Mouse (Mus musculus): ENCODE results near the gene Tekt3. TPM values are rescaled to one million over a fixed set of nuclear protein-coding genes. Genes with fewer than 3 reads are reported as not detected.

Gene Tekt3
- polyA plus RNA-seq, 1 experiment from 2014 or later: not detected

DNA sequence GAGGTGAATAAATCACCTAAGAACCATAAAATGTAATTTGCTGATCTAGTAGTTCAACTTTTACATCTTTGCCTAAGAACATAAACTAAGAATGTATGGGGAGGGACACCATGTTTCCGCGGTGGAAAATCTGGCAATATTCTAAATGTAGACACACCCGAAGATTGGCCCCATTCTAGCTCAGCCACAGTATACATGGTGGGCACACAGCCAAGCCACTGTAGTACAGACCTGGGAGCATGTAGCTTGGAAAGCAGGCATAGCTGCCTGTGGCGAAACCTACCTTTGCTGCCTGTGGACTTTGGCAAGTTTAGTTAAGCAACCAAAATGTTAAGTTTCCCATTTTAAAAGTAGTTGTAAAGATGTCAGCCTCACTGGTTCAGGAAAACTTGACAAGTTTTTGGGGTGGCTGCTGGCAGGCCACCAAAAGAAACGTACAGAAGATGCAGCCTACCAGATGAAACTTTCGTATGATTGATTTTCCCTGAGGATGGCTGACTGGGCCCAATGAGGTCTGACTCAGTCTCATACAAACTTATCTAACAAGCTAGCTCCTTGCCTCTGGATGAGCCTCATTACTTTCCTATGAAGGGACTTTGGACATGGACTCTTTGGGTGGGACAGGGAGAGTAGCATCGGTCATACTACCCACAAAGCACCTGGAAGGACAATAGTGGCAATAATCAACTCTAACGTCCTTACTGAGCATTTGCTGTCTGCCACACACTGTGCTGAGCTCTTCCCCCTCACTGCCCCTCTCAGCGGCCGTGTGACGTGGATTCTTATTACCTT lies 25.8 kb upstream of the Tekt3 start:
- Histone ChIP-seq H3K4me3 (no peak overlapping the region), H3K9ac (no peak overlapping the region), H3K36me3 (no peaks in the 10 kb centered on the region), H3K4me1 (replicated peaks) (peaks cover 5% of the 10 kb centered on the region; the same call in 1 of the 2 replicates), H3K4me2 (no peak overlapping the region), H3K27me3 (no peaks in the 10 kb centered on the region), H3K9me3 (no peaks in the 10 kb centered on the region), H3K27ac (no peak overlapping the region)
- ATAC-seq (ENCODE audit: low FRiP score): no peak
- 84% methylated on average over 11 of the region's 11 CpGs for WGBS

DNA sequence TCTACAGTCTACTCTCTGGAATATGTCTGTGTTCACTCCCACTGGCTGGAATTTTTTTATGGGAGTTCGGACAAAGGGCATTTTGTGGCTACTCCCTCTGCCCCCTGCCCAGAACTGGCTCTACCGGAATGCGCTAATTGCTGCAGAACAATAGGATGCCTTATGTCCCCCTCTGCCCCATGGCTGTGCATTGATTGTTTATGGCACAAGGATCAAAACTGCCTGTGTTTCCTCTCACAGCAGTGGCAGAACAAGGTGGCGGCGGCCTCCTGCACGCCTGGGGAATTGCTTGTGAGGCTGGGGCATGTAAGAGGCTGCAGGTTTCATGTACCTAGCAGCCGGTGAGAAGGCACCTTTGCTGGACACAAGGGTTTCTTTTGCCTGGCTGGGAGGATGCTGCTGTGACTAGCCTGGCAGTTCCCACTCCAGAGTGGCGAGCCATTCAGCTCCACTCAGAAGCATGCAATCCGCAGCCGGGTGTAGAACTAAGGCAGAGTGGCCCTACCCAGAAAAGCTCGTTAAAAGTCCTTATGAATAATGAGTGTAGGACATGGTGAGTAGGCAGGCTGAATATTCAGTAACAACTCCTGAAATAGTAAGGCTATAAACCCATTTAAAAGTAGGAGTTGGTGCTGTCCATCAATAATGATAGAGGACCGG lies 21.3 kb upstream of the Tekt3 start:
- Histone ChIP-seq H3K4me1 (replicated peaks) (peaks cover 5% of the 10 kb centered on the region; the same call in 1 of the 2 replicates), H3K4me2 (no peak overlapping the region), H3K4me3 (no peak overlapping the region), H3K27me3 (no peaks in the 10 kb centered on the region), H3K36me3 (no peaks in the 10 kb centered on the region), H3K9me3 (no peaks in the 10 kb centered on the region), H3K27ac (no peak overlapping the region), H3K9ac (no peak overlapping the region)
- 46% methylated on average over 12 of the region's 12 CpGs for WGBS
- ATAC-seq (ENCODE audit: low FRiP score): no peak

DNA sequence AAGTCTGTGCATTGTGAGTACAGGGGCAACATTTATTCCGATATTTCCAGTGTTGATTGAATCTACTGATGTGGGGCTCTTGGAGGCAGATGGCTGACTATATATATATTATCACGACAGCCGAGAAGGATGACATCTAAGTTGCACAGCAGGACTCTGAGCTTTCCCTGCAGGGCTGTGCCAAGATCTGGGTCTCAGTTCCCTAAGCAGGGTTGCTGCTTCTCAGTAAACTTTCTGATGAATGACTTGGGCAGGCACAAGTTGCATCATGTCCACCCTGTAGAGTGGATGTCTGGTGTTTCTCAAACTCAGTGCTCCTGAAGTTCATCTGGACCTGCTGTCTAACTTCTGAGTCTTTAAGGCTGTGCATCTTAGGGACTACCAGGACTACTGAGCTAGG lies 15.7 kb upstream of the Tekt3 start:
- H3K27ac ChIP-seq: no peak overlapping the region
- 80% methylated on average over 3 of the region's 3 CpGs for WGBS
- no peak overlapping the region for H3K9ac ChIP-seq
- H3K4me1 ChIP-seq (replicated peaks): no peaks in the 10 kb centered on the region
- H3K27me3 ChIP-seq: no peaks in the 10 kb centered on the region
- H3K9me3 ChIP-seq: no peaks in the 10 kb centered on the region
- no peaks in the 10 kb centered on the region for H3K36me3 ChIP-seq
- no peak for ATAC-seq (ENCODE audit: low FRiP score)
- no peak overlapping the region for H3K4me3 ChIP-seq
- H3K4me2 ChIP-seq: no peak overlapping the region

DNA sequence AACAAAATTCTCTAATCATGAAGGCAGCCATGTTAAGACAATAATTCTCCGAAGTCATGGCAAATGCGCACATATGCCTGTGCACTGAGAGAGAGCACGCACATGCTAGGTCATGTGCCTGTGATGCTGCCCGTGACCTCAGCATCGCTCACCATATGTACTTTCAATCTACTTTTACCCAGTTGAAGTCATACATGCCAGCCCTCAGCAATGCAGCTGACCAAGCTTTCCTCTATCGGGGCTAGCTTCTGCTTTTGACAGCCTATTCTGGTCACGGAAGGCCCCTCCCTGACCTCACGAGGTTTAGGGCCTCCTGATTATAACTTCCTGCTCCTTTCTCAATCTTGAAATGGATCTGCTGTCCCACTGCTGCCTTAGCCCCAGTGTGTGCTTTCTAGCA lies 15.1 kb upstream of the Tekt3 start:
- Histone ChIP-seq H3K4me2 (no peak overlapping the region), H3K9me3 (no peaks in the 10 kb centered on the region), H3K9ac (no peak overlapping the region), H3K4me3 (no peak overlapping the region), H3K36me3 (no peaks in the 10 kb centered on the region), H3K4me1 (replicated peaks) (no peaks in the 10 kb centered on the region), H3K27ac (no peak overlapping the region), H3K27me3 (no peaks in the 10 kb centered on the region)
- ATAC-seq (ENCODE audit: low FRiP score): no peak
- WGBS: 93% methylated on average over 8 of the region's 8 CpGs

DNA sequence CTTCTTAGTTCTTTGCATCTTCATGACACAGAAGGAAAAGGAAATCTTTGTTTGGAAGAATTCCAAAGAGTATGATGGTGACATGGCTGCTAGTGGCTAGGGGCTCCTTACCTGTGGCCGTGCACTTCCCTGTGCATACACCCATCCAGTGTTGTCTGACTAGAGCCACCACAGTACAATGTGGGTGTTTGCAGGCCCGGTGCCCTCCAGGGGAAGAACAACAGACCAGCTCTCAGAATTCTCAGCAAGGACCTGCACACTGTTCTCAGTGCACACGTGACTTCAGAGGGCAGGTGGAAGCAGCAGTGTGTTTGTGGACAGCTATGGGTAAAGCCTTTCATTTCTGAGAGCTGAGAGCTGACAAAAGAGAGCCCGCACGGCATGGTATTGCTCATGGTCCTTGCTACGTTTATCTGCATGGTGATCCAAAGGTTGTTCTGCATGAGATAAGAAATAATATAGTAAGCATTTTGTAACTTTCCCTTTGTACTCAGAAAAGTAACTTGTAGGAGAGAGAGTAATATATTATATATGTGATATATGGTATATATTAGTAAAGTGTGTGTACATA lies 11.0 kb upstream of the Tekt3 start:
- 94% methylated on average over 6 of the region's 6 CpGs for WGBS
- Histone ChIP-seq H3K4me3 (no peak overlapping the region), H3K9me3 (no peaks in the 10 kb centered on the region), H3K4me2 (no peak overlapping the region), H3K4me1 (replicated peaks) (no peaks in the 10 kb centered on the region), H3K27ac (no peak overlapping the region), H3K36me3 (no peaks in the 10 kb centered on the region), H3K27me3 (no peaks in the 10 kb centered on the region), H3K9ac (no peak overlapping the region)
- no peak for ATAC-seq (ENCODE audit: low FRiP score)

DNA sequence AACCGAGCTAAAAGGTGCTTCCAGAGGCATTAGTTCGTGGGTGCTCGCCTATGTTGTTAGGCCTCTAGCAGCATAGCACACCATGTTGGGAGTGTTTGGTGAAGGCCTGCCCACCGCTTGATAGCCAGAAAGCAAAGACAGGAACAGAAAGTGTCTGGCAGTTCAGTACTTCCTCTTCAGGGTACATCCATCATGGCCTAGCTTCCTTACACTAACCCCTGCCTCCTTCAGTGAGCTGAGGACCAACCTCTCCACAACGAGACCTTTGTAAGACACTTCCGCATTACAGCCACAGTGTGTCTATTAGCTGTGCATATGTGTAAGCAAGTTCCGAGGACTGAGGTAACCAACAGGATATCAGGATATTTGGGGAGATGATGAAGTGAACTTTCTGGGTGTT lies 10.4 kb upstream of the Tekt3 start:
- no peak overlapping the region for H3K4me3 ChIP-seq
- H3K9ac ChIP-seq: no peak overlapping the region
- no peak for ATAC-seq (ENCODE audit: low FRiP score)
- H3K27me3 ChIP-seq: no peaks in the 10 kb centered on the region
- H3K9me3 ChIP-seq: no peaks in the 10 kb centered on the region
- WGBS: 87% methylated on average over 7 of the region's 7 CpGs
- no peaks in the 10 kb centered on the region for H3K4me1 ChIP-seq (replicated peaks)
- no peaks in the 10 kb centered on the region for H3K36me3 ChIP-seq
- H3K4me2 ChIP-seq: no peak overlapping the region
- H3K27ac ChIP-seq: no peak overlapping the region

DNA sequence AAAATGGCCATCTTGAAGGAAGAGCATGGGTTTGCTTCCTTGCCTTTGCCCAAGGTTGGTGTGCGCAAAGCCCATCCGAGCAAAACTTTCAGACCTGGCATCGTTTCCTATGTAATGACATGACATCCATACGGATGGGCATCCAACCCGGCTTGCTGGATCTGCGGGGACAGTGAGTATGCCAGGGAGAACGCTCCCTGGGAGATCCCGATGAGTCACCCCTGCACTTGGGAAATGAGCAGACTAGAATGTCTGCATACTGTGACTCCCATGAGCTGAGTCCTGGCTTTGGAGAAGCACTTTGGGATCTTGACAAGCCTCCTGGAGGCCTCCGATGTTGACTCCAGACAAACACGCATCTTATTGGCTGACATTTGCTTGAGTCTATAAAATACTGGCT lies 9.5 kb upstream of the Tekt3 start:
- ATAC-seq (ENCODE audit: low FRiP score): no peak
- no peaks in the 10 kb centered on the region for H3K4me1 ChIP-seq (replicated peaks)
- H3K27ac ChIP-seq: no peak overlapping the region
- 95% methylated on average over 10 of the region's 10 CpGs for WGBS
- H3K4me3 ChIP-seq: no peak overlapping the region
- H3K4me2 ChIP-seq: no peak overlapping the region
- H3K9ac ChIP-seq: no peak overlapping the region
- H3K27me3 ChIP-seq: no peaks in the 10 kb centered on the region
- no peaks in the 10 kb centered on the region for H3K9me3 ChIP-seq
- no peaks in the 10 kb centered on the region for H3K36me3 ChIP-seq

DNA sequence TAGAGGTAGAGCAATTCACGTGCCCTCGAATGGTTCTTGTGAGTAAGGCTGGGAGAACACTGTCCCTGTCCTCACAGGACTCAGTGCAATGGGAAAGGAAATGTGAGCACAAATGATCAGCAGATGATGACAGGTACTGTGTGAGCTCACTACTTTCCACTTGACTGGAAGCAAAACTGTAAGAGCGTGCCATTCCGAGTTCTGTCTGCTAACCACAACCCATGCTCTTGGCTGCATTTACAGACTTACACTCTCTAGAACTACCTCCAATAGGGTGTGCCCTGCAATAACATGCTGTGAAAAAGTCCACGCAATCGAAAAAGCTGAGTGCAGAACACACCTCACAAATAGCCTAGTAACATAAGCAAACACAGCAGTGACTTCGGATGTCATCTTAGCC lies 5.9 kb upstream of the Tekt3 start:
- Histone ChIP-seq H3K4me1 (replicated peaks) (no peaks in the 10 kb centered on the region), H3K27me3 (no peaks in the 10 kb centered on the region), H3K4me3 (no peak overlapping the region), H3K27ac (no peak overlapping the region), H3K4me2 (no peak overlapping the region), H3K36me3 (no peaks in the 10 kb centered on the region), H3K9me3 (no peaks in the 10 kb centered on the region), H3K9ac (no peak overlapping the region)
- no peak for ATAC-seq (ENCODE audit: low FRiP score)
- WGBS: 91% methylated on average over 7 of the region's 7 CpGs

DNA sequence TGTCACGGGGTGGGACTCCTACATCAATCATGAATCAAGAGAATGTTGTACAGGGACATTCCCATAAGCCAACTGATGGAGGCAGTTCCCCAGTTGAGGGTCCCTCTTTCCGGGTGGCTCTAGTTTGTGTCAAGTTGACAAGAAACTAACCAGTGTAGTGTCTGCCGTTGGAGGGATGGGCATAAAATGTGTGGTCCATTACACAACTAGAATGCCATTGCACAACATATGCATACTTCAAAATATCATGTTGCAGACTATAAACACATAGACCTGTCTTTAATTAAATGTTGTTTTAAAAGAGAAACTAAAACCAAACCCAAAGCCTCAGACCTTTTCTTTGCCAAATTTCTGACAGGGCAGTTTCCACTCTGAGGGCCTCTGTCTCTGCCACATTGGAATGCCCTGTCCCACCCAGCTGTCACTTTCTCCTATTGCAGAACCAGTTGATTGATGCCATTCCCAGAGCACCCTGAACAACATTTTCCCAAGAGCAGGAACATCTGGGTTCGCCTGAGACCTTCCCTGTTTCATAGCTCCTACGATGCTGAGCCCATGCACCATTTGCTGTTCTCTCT lies 3.0 kb upstream of the Tekt3 start:
- H3K27me3 ChIP-seq: peaks cover 3% of the 10 kb centered on the region; the same call in 1 of the 2 replicates
- H3K4me2 ChIP-seq: no peak overlapping the region
- H3K36me3 ChIP-seq: no peaks in the 10 kb centered on the region
- no peak overlapping the region for H3K9ac ChIP-seq
- H3K4me1 ChIP-seq (replicated peaks): peaks cover 3% of the 10 kb centered on the region
- ATAC-seq (ENCODE audit: low FRiP score): no peak
- no peaks in the 10 kb centered on the region for H3K9me3 ChIP-seq
- H3K4me3 ChIP-seq: no peak overlapping the region
- 69% methylated on average over 5 of the region's 5 CpGs for WGBS
- H3K27ac ChIP-seq: no peak overlapping the region

DNA sequence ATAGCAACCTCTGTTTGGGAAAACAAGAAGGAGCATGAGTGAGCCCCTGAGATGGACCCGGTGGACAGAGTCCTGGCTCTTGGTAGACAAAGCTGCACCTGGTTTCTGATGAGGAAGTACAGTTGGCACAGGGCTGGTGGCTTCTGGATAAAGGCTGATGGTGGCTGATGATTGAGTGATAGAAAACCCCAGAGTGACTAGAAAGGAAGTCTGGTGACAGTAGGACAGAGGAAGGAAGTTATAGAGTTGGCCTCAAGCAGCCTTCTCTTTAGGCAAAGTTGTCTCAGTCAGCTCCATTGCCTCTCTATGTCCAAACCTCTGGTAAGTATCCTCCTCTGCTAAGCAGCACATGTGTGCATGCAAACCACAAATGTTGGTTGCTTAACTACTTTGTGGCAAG lies 1.5 kb upstream of the Tekt3 start:
- no peak overlapping the region for H3K9ac ChIP-seq
- no peak overlapping the region for H3K4me2 ChIP-seq
- no peaks in the 10 kb centered on the region for H3K9me3 ChIP-seq
- 88% methylated on average over 1 of the region's 1 CpGs for WGBS
- no peaks in the 10 kb centered on the region for H3K36me3 ChIP-seq
- H3K4me1 ChIP-seq (replicated peaks): peaks cover 3% of the 10 kb centered on the region
- H3K27ac ChIP-seq: no peak overlapping the region
- no peak overlapping the region for H3K4me3 ChIP-seq
- peaks cover 3% of the 10 kb centered on the region; the same call in 1 of the 2 replicates for H3K27me3 ChIP-seq
- ATAC-seq (ENCODE audit: low FRiP score): no peak

DNA sequence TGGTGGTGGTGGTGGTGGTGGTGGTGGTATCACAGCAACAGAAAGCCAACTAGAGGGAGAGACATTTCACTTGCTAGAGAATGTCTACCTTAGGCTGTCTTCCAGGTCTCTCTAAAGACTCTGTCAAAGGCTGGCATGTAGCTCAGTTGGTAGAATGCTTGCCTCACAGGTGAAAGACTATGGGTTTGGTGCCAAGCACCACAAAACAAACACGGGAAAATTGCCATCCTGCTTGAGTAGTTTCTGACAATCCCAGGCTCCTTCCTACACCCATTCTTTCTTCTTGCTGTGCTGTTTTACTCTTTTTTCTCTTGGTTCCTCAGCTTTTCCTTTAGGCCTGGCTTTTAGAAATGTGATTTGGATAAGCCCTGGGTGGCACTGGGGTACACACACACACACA lies 5.1 kb downstream of the Tekt3 start:
- peaks cover 2% of the 10 kb centered on the region for H3K4me1 ChIP-seq (replicated peaks)
- no peaks in the 10 kb centered on the region for H3K9me3 ChIP-seq
- peaks cover 2% of the 10 kb centered on the region; the same call in 1 of the 2 replicates for H3K27me3 ChIP-seq
- H3K36me3 ChIP-seq: no peaks in the 10 kb centered on the region
- WGBS: 71% methylated on average over 1 of the region's 1 CpGs
- H3K4me2 ChIP-seq: no peak overlapping the region
- no peak overlapping the region for H3K27ac ChIP-seq
- no peak overlapping the region for H3K9ac ChIP-seq
- no peak for ATAC-seq (ENCODE audit: low FRiP score)
- H3K4me3 ChIP-seq: no peak overlapping the region

DNA sequence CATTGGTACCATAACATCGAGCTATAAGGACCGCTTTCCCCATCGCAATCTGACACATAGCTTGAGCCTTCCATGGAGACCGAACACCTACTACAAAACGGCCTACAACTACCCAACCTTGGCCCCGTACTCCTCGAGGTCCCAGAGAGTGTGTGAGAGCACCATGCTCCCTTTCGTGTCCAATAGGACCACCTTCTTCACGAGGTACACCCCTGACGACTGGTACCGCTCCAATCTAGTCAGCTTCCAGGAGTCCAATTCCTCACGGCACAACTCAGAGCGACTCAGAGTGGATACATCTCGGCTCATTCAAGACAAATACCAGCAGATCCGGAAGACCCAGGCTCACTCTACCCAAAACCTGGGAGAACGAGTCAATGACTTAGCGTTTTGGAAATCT lies 8.6 kb downstream of the Tekt3 start:
- no peak overlapping the region for H3K4me2 ChIP-seq
- 92% methylated on average over 17 of the region's 17 CpGs for WGBS

More for the DNA sequence above, 8.6 kb downstream of the Tekt3 start:
- Histone ChIP-seq H3K27me3 (no peaks in the 10 kb centered on the region), H3K36me3 (no peaks in the 10 kb centered on the region), H3K27ac (no peak overlapping the region), H3K9me3 (no peaks in the 10 kb centered on the region), H3K4me1 (replicated peaks) (no peaks in the 10 kb centered on the region), H3K4me3 (no peak overlapping the region), H3K9ac (no peak overlapping the region)
- ATAC-seq (ENCODE audit: low FRiP score): no peak
